Mouse (Mus musculus) mesoderm, embryonic 11.5 days (tissue): ENCODE measurements around the gene Zfp54.
"Not testable (repeated sequence)": the region's sequence is repeated elsewhere in the genome, so short reads cannot be mapped to it uniquely, and the experiment has no call there.

ENCODE experiments used
- DNase-seq: peaks from one replicate; pipeline ENCODE4 v3.0.0-alpha.2; 2012; ENCODE audit warnings: low read depth, low spot score

Zfp54 gene

GRCm38 (mm10) chr17:21422664-21423599 lies at the start of gene Zfp54:
Zfp54 (plus strand) TSS chr17:21423227.
- DNase-seq: peak; percentile 65

GRCm38 (mm10) chr17:21375311-21375710 lies 47.7 kb upstream of the Zfp54 start:
- no peak for DNase-seq

GRCm38 (mm10) chr17:21383391-21384056 lies 39.5 kb upstream of the Zfp54 start, which contains the start of gene Zfp677:
Zfp677 (plus strand) TSS chr17:21383748.
- peak; percentile 69 for DNase-seq

- no peak for DNase-seq
Observed at GRCm38 (mm10) chr17:21384057-21384411, 39.0 kb upstream of the Zfp54 start.

GRCm38 (mm10) chr17:21438806-21439400 lies 15.9 kb downstream of the Zfp54 start:
- not testable (repeated sequence) for DNase-seq

GRCm38 (mm10) chr17:21449669-21450068 lies 26.6 kb downstream of the Zfp54 start:
- DNase-seq: peak; percentile 86

GRCm38 (mm10) chr17:21450138-21450704 lies 27.2 kb downstream of the Zfp54 start, which contains the start of gene Zfp51:
Zfp51 (plus strand) TSS chr17:21450374.
- peak; percentile 89 for DNase-seq

- DNase-seq: no peak
Observed at GRCm38 (mm10) chr17:21463550-21463949, 40.5 kb downstream of the Zfp54 start.

GRCm38 (mm10) chr17:21472032-21472652 lies 49.1 kb downstream of the Zfp54 start:
- no peak for DNase-seq

GRCm38 (mm10) chr17:21472653-21473307 lies 49.8 kb downstream of the Zfp54 start:
- no peak for DNase-seq

GRCm38 (mm10) chr17:21473362-21474190 lies 50.5 kb downstream of the Zfp54 start:
- peak; percentile 69 for DNase-seq

GRCm38 (mm10) chr17:21474729-21475128 lies 51.7 kb downstream of the Zfp54 start:
- not testable (repeated sequence) for DNase-seq

GRCm38 (mm10) chr17:21475290-21475689 lies 52.3 kb downstream of the Zfp54 start:
- DNase-seq: not testable (repeated sequence)

GRCm38 (mm10) chr17:21476351-21476750 lies 53.3 kb downstream of the Zfp54 start:
- DNase-seq: not testable (repeated sequence)

- DNase-seq: not testable (repeated sequence)
Observed at GRCm38 (mm10) chr17:21478103-21478777, 55.2 kb downstream of the Zfp54 start.
